Mouse (Mus musculus): Measurements from ENCODE around the gene Vgf.

The Vgf gene

DNA sequence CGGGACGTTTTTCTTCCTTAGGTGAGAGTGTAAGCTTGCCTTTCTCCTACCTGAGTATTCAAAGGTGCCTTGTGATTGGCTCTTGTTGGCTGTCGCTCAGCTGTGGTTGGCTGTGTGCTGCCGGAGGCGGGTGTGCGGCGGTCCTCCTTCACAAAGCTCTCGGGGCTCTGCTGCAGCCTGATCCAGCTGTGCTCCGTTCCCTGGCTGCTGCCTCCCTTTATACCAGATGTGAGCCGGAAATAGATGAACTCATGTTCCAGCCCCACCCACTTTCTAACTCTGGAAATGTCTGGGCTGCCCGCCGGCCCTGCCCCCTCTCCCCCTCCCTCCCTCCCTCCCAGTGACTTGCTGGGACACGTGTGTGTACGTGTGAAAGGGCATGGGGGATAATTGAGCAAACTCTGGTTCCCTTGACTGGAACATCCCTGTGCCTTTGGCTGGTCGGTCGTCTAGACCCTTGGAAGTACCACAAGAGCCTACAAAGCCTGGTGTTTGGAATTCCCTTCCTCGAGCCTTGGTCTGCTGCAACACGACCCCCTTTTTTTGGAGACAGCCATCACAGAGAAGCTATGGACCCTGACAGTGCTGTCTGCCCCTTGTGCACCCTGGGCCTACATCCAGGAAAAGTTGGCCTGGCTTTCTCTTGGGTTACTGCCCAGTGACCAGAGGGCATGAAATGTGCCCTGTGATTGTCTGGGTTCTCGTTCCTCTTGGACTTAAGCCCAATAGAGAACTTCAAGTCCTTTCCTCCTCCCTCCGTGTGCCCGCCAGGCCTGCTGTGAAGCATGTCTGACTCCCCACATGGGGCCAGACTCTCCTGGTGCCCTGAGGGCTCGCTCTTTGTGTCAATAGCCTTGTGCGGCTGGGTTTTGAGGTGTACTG is 46.1 kb downstream of the Vgf start, which contains the start of gene Serpine1:
Gene Serpine1, minus strand, starts transcription at position 190 of the 882 bp plus-strand sequence.
- DNase-seq (ENCODE audit: low spot score): peak; percentile 99

GRCm38 (mm10) chr5:137073141-137073540 is 46.9 kb downstream of the Vgf start:
- DNase-seq (ENCODE audit: low spot score): no peak

DNA sequence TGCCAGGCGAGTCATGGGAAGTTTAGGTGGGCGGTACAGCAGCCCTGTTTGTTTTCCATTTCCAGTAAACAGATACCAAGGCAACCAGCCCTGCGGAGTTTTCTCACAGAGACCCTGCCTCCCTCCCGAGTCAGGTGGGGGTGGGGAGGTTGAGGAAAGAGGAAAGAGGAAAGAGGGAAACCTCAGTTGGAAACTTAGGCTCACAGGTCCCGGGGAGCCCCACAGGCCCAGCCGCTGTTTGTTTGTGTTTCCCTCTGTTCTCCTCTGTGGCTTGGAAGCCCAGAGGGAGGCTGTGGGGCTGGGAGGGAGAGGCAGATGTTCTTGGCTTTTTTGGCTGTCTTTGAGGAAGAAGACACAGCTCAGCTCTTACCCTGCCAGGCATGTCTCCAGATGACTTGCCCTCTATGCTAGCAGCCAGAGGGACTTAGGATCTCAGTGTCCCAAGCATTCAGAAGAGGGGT is 48.0 kb downstream of the Vgf start:
- peak; percentile 78 for DNase-seq (ENCODE audit: low spot score)

GRCm38 (mm10) chr5:137075726-137076125 is 49.5 kb downstream of the Vgf start:
- DNase-seq (ENCODE audit: low spot score): no peak

- peak; percentile 93 for DNase-seq (ENCODE audit: low spot score)
Measured at GRCm38 (mm10) chr5:137076191-137076930, 50.2 kb downstream of the Vgf start.

GRCm38 (mm10) chr5:137077187-137077586 is 51.0 kb downstream of the Vgf start:
- DNase-seq (ENCODE audit: low spot score): peak; percentile 52

GRCm38 (mm10) chr5:137078041-137078440 is 51.8 kb downstream of the Vgf start:
- DNase-seq (ENCODE audit: low spot score): peak; percentile 52

GRCm38 (mm10) chr5:137078616-137079015 is 52.4 kb downstream of the Vgf start:
- peak; percentile 47 for DNase-seq (ENCODE audit: low spot score)

DNA sequence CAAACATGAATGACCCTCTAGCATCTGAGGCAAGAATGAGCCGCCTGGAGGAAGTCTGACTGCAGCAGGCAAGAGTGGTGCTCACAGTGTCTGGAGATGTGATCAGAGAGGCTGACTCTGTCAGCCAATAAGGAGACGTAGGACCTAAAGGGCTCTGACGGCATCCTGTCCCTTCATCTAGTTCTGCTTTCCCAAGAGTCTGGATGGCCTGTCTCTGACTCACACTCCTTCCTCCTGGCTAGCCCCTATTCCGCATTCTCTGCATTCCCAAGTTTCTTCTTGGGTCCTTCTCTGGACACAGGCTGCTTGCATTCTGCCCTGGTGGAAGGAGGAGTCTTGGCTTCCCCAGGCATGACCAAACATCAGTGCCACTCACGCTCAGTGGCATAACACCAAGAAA is 53.7 kb downstream of the Vgf start:
- peak; percentile 79 for DNase-seq (ENCODE audit: low spot score)

All from adipocyte (in vitro differentiated cells).